Mouse (Mus musculus): ENCODE results near the gene Ran.
A peak's percentile ranks its signal among the peaks of the same experiment; 100 is the strongest.

GRCm38 (mm10) chr5:128981607-128982006 lies 38.3 kb upstream of the Ran start:
- no peak for TF ChIP-seq POLR2A (IDR thresholded peaks at IDR 0.05; ENCODE audit: borderline replicate concordance, control insufficient read depth, low read depth, low read length)
- peak; percentile 93 for TF ChIP-seq CTCF (IDR thresholded peaks at IDR 0.05; ENCODE audit: control insufficient read depth, insufficient read depth, low read length)
